Mouse (Mus musculus): Measurements from ENCODE around the gene Chuk.

GRCm38 (mm10) chr19:44127729-44128497, 20.6 kb upstream of the Chuk start:
- TF ChIP-seq POLR2A (IDR thresholded peaks at IDR 0.05; ENCODE audit: insufficient read depth, low read depth, low read length) (no peak), CTCF (IDR thresholded peaks at IDR 0.05; ENCODE audit: insufficient read depth, low read depth, low read length) (no peak)
